Mouse (Mus musculus) thymus, postnatal 10 days (tissue): ENCODE measurements around the gene BC035947.
A peak's percentile ranks its signal among the peaks of the same experiment; 100 is the strongest.
"Not testable (repeated sequence)": the region's sequence is repeated elsewhere in the genome, so short reads cannot be mapped to it uniquely, and the experiment has no call there.

Experiments
- DNase-seq, 2 experiments: peaks; one replicate each; pipeline ENCODE4 v3.0.0; 2021; ENCODE audit warnings: low spot score in 2 of 2

BC035947 gene

DNA sequence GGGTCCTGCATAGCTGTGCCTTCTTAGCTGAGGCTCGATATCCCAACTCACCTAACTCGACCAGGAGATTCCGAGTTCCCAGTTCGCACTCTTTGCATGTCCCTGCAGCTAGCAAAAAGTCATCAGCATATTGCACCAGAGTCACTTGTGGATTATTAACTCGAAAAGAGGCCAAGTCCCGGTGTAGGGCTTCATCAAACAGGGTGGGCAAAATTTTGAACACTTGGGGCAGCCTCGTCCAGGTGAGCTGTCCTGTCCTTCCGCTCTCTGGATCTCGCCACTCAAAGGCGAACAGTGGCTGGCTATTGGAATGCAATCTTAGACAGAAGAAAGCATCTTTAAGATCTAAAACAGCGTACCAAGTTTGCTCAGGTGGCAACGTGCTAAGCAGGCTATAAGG, 10.1 kb downstream of the BC035947 start:
- DNase-seq, result not testable (repeated sequence)

GRCm38 (mm10) chr1:78501036-78501435, 10.9 kb downstream of the BC035947 start:
- DNase-seq, result no peak

- DNase-seq, result no peak
Measured at GRCm38 (mm10) chr1:78490143-78490542, 21.8 kb downstream of the BC035947 start.

DNA sequence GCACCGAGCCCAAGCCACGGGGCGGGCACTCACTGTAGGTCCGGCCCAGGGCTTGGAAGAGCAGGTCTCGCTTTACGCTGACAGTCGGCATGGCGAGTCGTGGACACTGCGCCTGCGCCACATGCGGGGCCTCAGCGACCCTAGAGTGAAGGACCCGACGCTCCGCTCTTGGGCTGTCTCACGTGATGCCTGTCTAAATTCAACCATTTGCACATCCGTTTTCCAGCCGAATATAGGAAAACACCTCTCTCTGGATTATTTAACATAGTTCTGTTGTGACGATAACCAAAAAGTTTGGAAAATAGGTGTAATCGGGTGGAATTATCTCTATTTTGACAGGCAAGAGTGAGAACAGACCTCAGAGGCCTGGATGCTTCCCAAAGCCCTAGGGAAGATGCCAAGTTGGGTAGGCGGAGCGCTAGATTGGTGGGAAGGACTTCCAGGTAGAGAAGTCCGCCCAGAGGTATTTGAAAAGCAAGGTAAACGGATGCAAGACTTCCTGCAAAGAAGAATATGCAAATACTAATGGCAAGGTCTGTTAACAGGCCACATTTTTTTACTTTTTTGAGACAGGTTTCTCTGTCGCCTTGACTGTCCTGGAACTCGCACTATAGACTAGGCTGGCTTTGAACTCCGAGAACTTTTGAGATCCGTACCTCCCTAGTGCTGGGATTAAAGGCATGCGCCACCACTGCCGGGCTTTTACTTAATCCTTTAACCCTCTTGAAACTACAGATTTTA, 23.0 kb downstream of the BC035947 start, which contains the start of gene Farsb:
TSS of gene Farsb (minus strand) at position 146 of the 741 bp plus-strand sequence.
- peak; percentile 77 to 82 for DNase-seq

- DNase-seq, result no peak
Measured at GRCm38 (mm10) chr1:78488427-78488751, 23.6 kb downstream of the BC035947 start.

- no peak for DNase-seq
Measured at GRCm38 (mm10) chr1:78484361-78484760, 27.6 kb downstream of the BC035947 start.

DNA sequence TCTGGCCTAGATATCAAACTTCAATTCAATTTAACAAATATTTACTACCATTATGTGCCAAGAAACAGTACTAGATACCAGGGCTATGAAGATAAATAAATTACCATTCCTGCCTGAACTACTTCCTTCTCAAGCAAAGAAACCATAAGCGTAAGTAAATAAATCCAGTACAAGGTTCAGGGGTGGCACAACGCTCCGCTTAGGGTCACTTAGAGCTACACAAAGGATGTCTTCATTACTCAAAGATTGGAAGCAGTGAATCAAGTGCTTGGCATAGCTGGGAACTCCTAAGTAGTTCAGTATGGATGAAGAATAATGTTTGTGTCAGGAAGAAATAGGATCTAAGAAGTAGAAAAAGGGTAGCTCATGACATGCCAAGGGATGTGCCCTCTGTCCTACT, 28.5 kb downstream of the BC035947 start:
- no peak for DNase-seq

- DNase-seq, result no peak
Measured at GRCm38 (mm10) chr1:78472441-78472840, 39.5 kb downstream of the BC035947 start.

GRCm38 (mm10) chr1:78454659-78455058, 57.3 kb downstream of the BC035947 start:
- peak in 1 of 2 experiments; percentile 9 for DNase-seq

DNA sequence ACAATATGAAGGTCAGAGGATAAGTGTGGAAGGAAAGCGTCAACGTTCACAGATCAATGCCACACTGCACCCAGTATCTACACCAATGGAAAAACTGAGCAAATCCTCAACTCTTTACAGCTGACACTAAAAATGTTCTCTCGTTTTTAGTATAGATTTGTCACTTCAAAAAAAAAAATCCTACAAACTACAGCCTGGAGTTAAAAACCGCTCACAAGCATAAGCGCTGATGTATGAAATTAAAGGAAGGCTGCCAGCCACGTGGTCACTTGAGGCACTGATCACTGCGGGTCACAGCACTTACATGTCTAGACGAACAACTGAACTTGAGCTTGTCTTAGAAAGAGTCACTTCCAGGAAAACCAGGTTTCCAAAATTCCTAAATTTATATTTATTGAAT, 58.1 kb downstream of the BC035947 start:
- DNase-seq, result no peak

- DNase-seq, result no peak
Measured at GRCm38 (mm10) chr1:78452544-78452943, 59.4 kb downstream of the BC035947 start.

- no peak for DNase-seq
Measured at GRCm38 (mm10) chr1:78451070-78451854, 60.7 kb downstream of the BC035947 start.

GRCm38 (mm10) chr1:78448091-78448490, 63.9 kb downstream of the BC035947 start:
- DNase-seq, result no peak
